Mouse (Mus musculus) heart, embryonic 12.5 days (tissue): Measurements from ENCODE around the gene Morf4l1. TPM values are rescaled to one million over a fixed set of nuclear protein-coding genes. Genes with fewer than 3 reads are reported as not detected.

Experiments used
- ATAC-seq: fragments of 200-750 bp; cut with Nextera tagmentation; 2 replicates; pipeline ENCODE4 v1.8.0; 2017; ENCODE audit warnings: moderate TSS enrichment, moderate library complexity; ENCODE audit not compliant: insufficient number of reproducible peaks, low FRiP score
- H3K27ac ChIP-seq: fragments of 300-500 bp; sonication (generic); 2 replicates; pipeline ENCODE4 v1.5.1; 2016; ENCODE audit warnings: mild to moderate bottlenecking, moderate library complexity; ENCODE audit not compliant: poor library complexity, severe bottlenecking
- H3K27me3 ChIP-seq: fragments of 300-500 bp; sonication (generic); replicated peaks from 2 replicates; pipeline ENCODE4 v1.6.1; 2016; ENCODE audit warnings: mild to moderate bottlenecking, moderate library complexity
- H3K36me3 ChIP-seq: fragments of 300-500 bp; sonication (generic); 2 replicates; pipeline ENCODE4 v1.6.1; 2016; ENCODE audit warnings: mild to moderate bottlenecking, moderate library complexity
- H3K4me1 ChIP-seq: fragments of 300-500 bp; sonication (generic); replicated peaks from 2 replicates; pipeline ENCODE4 v1.6.1; 2016; ENCODE audit warnings: mild to moderate bottlenecking
- H3K4me2 ChIP-seq: fragments of 300-500 bp; sonication (generic); 2 replicates; pipeline ENCODE4 v1.6.1; 2016; ENCODE audit warnings: mild to moderate bottlenecking, moderate library complexity
- H3K4me3 ChIP-seq: fragments of 300-500 bp; sonication (generic); 2 replicates; pipeline ENCODE4 v1.5.1; 2016; ENCODE audit warnings: mild to moderate bottlenecking
- H3K9ac ChIP-seq: fragments of 300-500 bp; sonication (generic); 2 replicates; pipeline ENCODE4 v1.6.1; 2016; ENCODE audit warnings: mild to moderate bottlenecking, moderate library complexity
- H3K9me3 ChIP-seq: fragments of 300-500 bp; sonication (generic); replicated peaks from 2 replicates; pipeline ENCODE4 v1.6.1; 2016; ENCODE audit warnings: mild to moderate bottlenecking, moderate library complexity
- WGBS: fragments of 180-500 bp; shearing (Covaris S2); methylation state at CpG from one replicate; pipeline ENCODE4 v1.1.7; 2016; 5-methylcytosine and 5-hydroxymethylcytosine counted together
- polyA plus RNA-seq: library from polyadenylated mRNA; unstranded; fragments of >200 nt; fragmentation: Nextera tagmentation; extraction: Ambion mirVana; gene quantifications from 2 replicates; pipeline ENCODE4 v1.2.1, GENCODE M21; 2016

Morf4l1 gene
- polyA plus RNA-seq, 1 experiment from 2014 or later: 385 TPM

DNA sequence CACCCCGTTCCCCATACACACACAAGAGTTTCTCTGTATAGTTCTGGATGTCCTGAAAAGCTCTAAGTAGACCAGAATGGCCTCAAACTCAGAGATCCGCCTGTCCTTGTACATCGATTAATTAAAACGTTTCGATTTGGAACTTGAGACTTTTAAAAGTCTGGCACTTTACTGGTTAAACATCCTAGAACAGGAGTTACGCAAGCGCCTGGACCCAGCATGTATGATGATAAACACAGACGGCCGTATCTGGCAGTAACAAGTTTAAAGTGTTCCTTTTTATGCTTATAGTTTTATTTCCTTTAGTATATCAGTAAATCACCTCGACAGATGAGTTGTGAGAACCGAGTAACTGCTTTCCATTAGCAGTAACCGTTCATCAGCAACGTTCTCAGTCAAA lies 1.4 kb downstream of the Morf4l1 start:
- Histone ChIP-seq H3K9me3 (no peaks in the 10 kb centered on the region), H3K9ac (peak overlapping the region; percentile 97), H3K4me2 (peak overlapping the region; percentile 99), H3K27ac (peak overlapping the region; percentile 98), H3K36me3 (peaks cover 13% of the 10 kb centered on the region), H3K27me3 (no peaks in the 10 kb centered on the region), H3K4me1 (peaks cover 11% of the 10 kb centered on the region), H3K4me3 (peak overlapping the region; percentile 90)
- no peak for ATAC-seq
- WGBS: under 1% methylated on average over 13 of the region's 13 CpGs

- no peak overlapping the region for H3K9ac ChIP-seq
- ATAC-seq: no peak
- no peaks in the 10 kb centered on the region for H3K27me3 ChIP-seq
- peaks cover 11% of the 10 kb centered on the region for H3K4me1 ChIP-seq
- H3K9me3 ChIP-seq: no peaks in the 10 kb centered on the region
- 74% methylated on average over 6 of the region's 6 CpGs for WGBS
- H3K4me3 ChIP-seq: no peak overlapping the region
- no peak overlapping the region for H3K27ac ChIP-seq
- peaks cover 29% of the 10 kb centered on the region for H3K36me3 ChIP-seq
- no peak overlapping the region for H3K4me2 ChIP-seq
Measured at GRCm38 (mm10) chr9:90109386-90109785, 5.2 kb downstream of the Morf4l1 start.

DNA sequence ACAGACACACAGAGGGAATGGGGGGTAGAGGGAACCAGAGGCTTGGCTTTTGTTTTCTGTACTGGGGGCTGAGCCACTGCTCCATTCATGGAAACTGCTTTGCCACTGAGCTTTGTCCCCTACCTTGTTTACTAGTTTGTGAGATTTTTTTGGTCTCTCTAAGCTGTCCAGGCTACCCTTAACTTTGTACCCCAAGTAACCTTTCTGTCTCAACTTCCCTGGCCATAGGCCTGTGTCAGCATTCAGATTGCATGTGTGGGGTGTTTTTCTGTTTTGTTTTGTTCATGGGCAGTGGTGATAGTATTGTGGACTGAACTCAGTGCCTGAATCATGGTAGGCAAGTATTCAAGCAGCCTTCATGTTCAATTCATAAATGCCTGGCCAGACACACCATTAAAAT lies 6.3 kb downstream of the Morf4l1 start:
- H3K9me3 ChIP-seq: no peaks in the 10 kb centered on the region
- H3K9ac ChIP-seq: no peak overlapping the region
- H3K27me3 ChIP-seq: no peaks in the 10 kb centered on the region
- H3K4me1 ChIP-seq: peaks cover 11% of the 10 kb centered on the region
- no peak overlapping the region for H3K4me3 ChIP-seq
- H3K36me3 ChIP-seq: peaks cover 38% of the 10 kb centered on the region
- no peak overlapping the region for H3K27ac ChIP-seq
- no peak for ATAC-seq
- no peak overlapping the region for H3K4me2 ChIP-seq

GRCm38 (mm10) chr9:90106915-90107314 lies 7.7 kb downstream of the Morf4l1 start:
- Histone ChIP-seq H3K4me1 (peaks cover 3% of the 10 kb centered on the region), H3K9me3 (no peaks in the 10 kb centered on the region), H3K27ac (no peak overlapping the region), H3K9ac (no peak overlapping the region), H3K4me2 (no peak overlapping the region), H3K27me3 (no peaks in the 10 kb centered on the region), H3K4me3 (no peak overlapping the region), H3K36me3 (peaks cover 47% of the 10 kb centered on the region)
- 93% methylated on average over 1 of the region's 1 CpGs for WGBS
- no peak for ATAC-seq

DNA sequence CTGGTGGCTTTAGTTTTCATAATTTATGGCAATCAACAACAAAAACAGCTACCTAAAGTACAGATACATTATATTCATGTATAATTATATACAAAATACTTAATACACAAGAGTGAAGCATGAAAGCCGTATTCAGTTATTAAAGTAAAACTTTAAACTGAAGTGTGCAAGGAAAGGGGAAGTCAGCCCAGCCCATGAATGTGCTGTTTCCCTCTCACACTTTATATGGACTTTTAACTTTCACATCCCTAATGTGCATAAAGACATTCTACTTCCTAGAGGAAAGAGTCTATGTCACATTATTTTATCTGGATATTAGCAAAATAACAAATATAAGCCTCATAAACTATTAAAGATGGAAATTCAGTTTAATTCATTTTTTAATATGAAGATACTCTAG lies 9.1 kb downstream of the Morf4l1 start:
- Histone ChIP-seq H3K9me3 (no peaks in the 10 kb centered on the region), H3K27ac (no peak overlapping the region), H3K27me3 (no peaks in the 10 kb centered on the region), H3K4me3 (no peak overlapping the region), H3K9ac (no peak overlapping the region), H3K36me3 (peaks cover 59% of the 10 kb centered on the region), H3K4me2 (no peak overlapping the region), H3K4me1 (peaks cover 3% of the 10 kb centered on the region; the same call in 1 of the 2 replicates)
- WGBS: 94% methylated on average over 1 of the region's 1 CpGs
- no peak for ATAC-seq

- Histone ChIP-seq H3K9ac (no peak overlapping the region), H3K4me1 (no peaks in the 10 kb centered on the region), H3K4me3 (no peak overlapping the region), H3K4me2 (no peak overlapping the region), H3K36me3 (peaks cover 79% of the 10 kb centered on the region), H3K27me3 (no peaks in the 10 kb centered on the region), H3K9me3 (no peaks in the 10 kb centered on the region), H3K27ac (no peak overlapping the region)
- 72% methylated on average over 2 of the region's 2 CpGs for WGBS
- ATAC-seq: no peak
Measured at GRCm38 (mm10) chr9:90100760-90101159, 13.8 kb downstream of the Morf4l1 start.

- H3K4me3 ChIP-seq: no peak overlapping the region
- H3K9me3 ChIP-seq: no peaks in the 10 kb centered on the region
- no peak overlapping the region for H3K27ac ChIP-seq
- ATAC-seq: no peak
- no peak overlapping the region for H3K4me2 ChIP-seq
- peaks cover 76% of the 10 kb centered on the region for H3K36me3 ChIP-seq
- no peaks in the 10 kb centered on the region for H3K4me1 ChIP-seq
- no peak overlapping the region for H3K9ac ChIP-seq
- H3K27me3 ChIP-seq: no peaks in the 10 kb centered on the region
- 85% methylated on average over 5 of the region's 5 CpGs for WGBS
Measured at GRCm38 (mm10) chr9:90098934-90099333, 15.6 kb downstream of the Morf4l1 start.

GRCm38 (mm10) chr9:90089339-90090104 lies 25.1 kb downstream of the Morf4l1 start:
- 92% methylated on average over 6 of the region's 6 CpGs for WGBS

DNA sequence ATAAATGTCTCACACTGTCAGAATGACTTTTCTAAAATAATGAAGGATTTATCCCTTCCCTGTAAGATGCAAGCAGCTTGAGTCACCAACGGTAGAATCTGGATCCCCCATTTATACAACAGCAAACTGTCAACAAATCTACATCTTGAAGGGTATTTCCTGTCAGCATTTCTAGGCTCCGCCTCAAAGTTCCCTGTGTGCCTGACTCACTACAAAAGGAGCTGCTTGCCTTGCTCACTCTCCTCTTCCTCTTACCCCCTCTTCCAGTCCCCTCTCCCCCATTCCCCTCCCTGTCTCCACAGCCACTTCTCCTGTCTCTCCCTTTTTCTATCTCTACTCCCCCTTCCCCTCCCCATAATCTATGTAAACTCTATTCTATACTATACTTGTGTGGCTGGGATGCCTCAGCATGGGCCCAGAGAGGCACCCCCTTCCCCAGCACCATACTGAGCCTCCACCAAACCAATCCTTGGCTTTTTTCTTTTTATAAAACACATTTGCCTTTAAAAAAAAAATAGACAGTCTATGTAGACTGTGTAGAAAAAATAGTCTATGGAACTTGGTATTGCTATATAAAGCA lies 26.6 kb downstream of the Morf4l1 start:
- Histone ChIP-seq H3K36me3 (peaks cover 55% of the 10 kb centered on the region), H3K9me3 (0 out of 2 replicates have a peak, but pooled peaks cover 3% of the 10 kb centered on the region), H3K27me3 (no peaks in the 10 kb centered on the region), H3K4me3 (no peak overlapping the region), H3K9ac (no peak overlapping the region), H3K4me2 (no peak overlapping the region), H3K4me1 (no peaks in the 10 kb centered on the region), H3K27ac (no peak overlapping the region)
- WGBS: 81% methylated on average over 2 of the region's 2 CpGs
- ATAC-seq: 0 out of 2 replicates have a peak, but pooled peaks have one; percentile 23

More at GRCm38 (mm10) chr9:90089339-90090104, 25.1 kb downstream of the Morf4l1 start:
- Histone ChIP-seq H3K27ac (no peak overlapping the region), H3K9ac (no peak overlapping the region), H3K4me1 (no peaks in the 10 kb centered on the region), H3K9me3 (0 out of 2 replicates have a peak, but pooled peaks cover 3% of the 10 kb centered on the region), H3K27me3 (no peaks in the 10 kb centered on the region), H3K36me3 (peaks cover 56% of the 10 kb centered on the region), H3K4me3 (no peak overlapping the region), H3K4me2 (no peak overlapping the region)
- ATAC-seq: no peak

DNA sequence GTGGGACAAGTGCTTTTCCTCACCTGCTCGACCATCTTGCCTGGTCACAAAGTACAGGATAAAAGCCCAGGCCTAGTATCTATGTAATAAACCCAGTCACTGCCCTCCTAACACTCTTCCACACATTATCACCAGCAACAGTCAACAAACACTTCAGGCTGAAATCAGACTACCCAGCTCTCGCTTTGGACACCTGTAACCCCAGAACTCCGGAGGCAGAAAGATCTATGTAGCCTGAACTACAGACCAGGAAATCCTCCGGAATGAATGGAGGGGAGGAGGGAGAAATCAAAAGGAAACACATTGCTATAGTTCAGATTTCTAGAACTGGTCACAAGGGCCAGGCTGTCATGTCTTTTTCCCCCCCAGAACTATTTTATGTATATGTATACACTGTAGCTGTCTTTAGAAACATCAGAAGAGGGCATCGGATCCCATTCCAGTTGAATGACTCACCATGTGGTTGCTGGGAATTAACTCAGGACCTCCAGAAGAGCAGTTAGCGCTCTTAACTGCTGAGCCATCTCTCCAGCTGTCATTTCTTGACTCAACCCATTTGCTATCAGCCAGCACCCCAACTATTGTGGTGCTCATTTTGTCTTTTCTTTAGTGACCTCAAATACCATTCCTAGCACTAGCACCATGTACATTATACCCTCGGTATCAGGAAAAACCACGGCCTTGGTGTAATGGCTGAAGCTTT lies 29.7 kb downstream of the Morf4l1 start:
- H3K36me3 ChIP-seq: peaks cover 37% of the 10 kb centered on the region
- no peak overlapping the region for H3K4me3 ChIP-seq
- WGBS: 85% methylated on average over 8 of the region's 8 CpGs

DNA sequence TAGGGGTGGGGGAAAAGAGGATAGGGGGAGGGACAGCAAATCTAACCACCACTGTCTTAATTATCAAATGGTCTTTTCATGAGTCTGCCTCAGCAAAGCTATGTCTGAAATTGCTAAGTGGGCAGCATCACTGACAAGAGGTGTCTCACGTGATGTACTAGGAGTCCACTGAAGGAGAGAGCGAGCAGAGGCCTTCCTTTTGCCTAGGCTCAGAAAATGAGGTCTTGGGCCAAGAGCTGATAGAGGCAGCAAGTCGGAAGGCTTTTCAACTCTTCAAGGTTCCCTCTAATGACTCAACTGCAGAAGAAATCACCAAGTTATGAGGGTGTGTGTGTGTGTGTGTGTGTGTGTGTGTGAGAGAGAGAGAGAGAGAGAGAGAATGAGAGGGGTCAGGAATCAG lies 30.4 kb downstream of the Morf4l1 start:
- H3K4me1 ChIP-seq: no peaks in the 10 kb centered on the region
- 73% methylated on average over 3 of the region's 3 CpGs for WGBS
- H3K4me2 ChIP-seq: no peak overlapping the region
- ATAC-seq: no peak
- no peaks in the 10 kb centered on the region for H3K27me3 ChIP-seq
- H3K27ac ChIP-seq: no peak overlapping the region
- H3K36me3 ChIP-seq: peaks cover 29% of the 10 kb centered on the region
- no peak overlapping the region for H3K9ac ChIP-seq
- 0 out of 2 replicates have a peak, but pooled peaks cover 3% of the 10 kb centered on the region for H3K9me3 ChIP-seq
- no peak overlapping the region for H3K4me3 ChIP-seq

More for the DNA sequence above, 29.7 kb downstream of the Morf4l1 start:
- no peak; the same call in 1 of the 2 replicates for ATAC-seq
- H3K27ac ChIP-seq: no peak overlapping the region
- no peaks in the 10 kb centered on the region for H3K4me1 ChIP-seq
- H3K27me3 ChIP-seq: no peaks in the 10 kb centered on the region
- H3K9me3 ChIP-seq: 0 out of 2 replicates have a peak, but pooled peaks cover 3% of the 10 kb centered on the region
- no peak overlapping the region for H3K9ac ChIP-seq
- H3K4me2 ChIP-seq: no peak overlapping the region
